Mouse (Mus musculus): ENCODE data around the gene Cxcr1. TPM values are rescaled to one million over a fixed set of nuclear protein-coding genes. Genes with fewer than 3 reads are reported as not detected.
"Not testable (repeated sequence)": the region's sequence is repeated elsewhere in the genome, so short reads cannot be mapped to it uniquely, and the experiment has no call there.

The Cxcr1 gene
- total RNA-seq, 2 experiments from 2014 or later: not detected

- intact Hi-C loops (cut with DNase I; ENCODE audit: low total_unique reads): no loop called here
- no peak for DNase-seq
Measured at GRCm38 (mm10) chr1:74199046-74199445, 4.6 kb upstream of the Cxcr1 start.

GRCm38 (mm10) chr1:74197726-74198470 lies 3.5 kb upstream of the Cxcr1 start:
- intact Hi-C loops (cut with DNase I; ENCODE audit: low total_unique reads): no loop called here
- no peak for DNase-seq

- no peak for DNase-seq
- intact Hi-C loops (cut with DNase I; ENCODE audit: low total_unique reads): no loop called here
Measured at GRCm38 (mm10) chr1:74196621-74197419, 2.4 kb upstream of the Cxcr1 start.

GRCm38 (mm10) chr1:74195961-74196360 lies 1.5 kb upstream of the Cxcr1 start:
- DNase-seq: no peak
- intact Hi-C loops (cut with DNase I; ENCODE audit: low total_unique reads): no loop called here

GRCm38 (mm10) chr1:74192711-74193110 lies 1.7 kb downstream of the Cxcr1 start:
- intact Hi-C loops (cut with DNase I; ENCODE audit: low total_unique reads): no loop called here
- DNase-seq: no peak

- no peak for DNase-seq
- intact Hi-C loops (cut with DNase I; ENCODE audit: low total_unique reads): no loop called here
Measured at GRCm38 (mm10) chr1:74190471-74190870, 4.0 kb downstream of the Cxcr1 start.

GRCm38 (mm10) chr1:74183006-74183405 lies 11.4 kb downstream of the Cxcr1 start:
- no peak for DNase-seq
- intact Hi-C loops (cut with DNase I; ENCODE audit: low total_unique reads): no loop called here

- DNase-seq: no peak
- intact Hi-C loops (cut with DNase I; ENCODE audit: low total_unique reads): no loop called here
Measured at GRCm38 (mm10) chr1:74181462-74181861, 13.0 kb downstream of the Cxcr1 start.

- no peak for DNase-seq
- intact Hi-C loops (cut with DNase I; ENCODE audit: low total_unique reads): no loop called here
Measured at GRCm38 (mm10) chr1:74179624-74180408, 14.6 kb downstream of the Cxcr1 start.

- intact Hi-C loops (cut with DNase I; ENCODE audit: low total_unique reads): no loop called here
- no peak for DNase-seq
Measured at GRCm38 (mm10) chr1:74178618-74179017, 15.8 kb downstream of the Cxcr1 start.

- no peak for DNase-seq
- intact Hi-C loops (cut with DNase I; ENCODE audit: low total_unique reads): no loop called here
Measured at GRCm38 (mm10) chr1:74175731-74176130, 18.7 kb downstream of the Cxcr1 start.

GRCm38 (mm10) chr1:74172722-74173121 lies 21.7 kb downstream of the Cxcr1 start:
- intact Hi-C loops (cut with DNase I; ENCODE audit: low total_unique reads): no loop called here
- DNase-seq: no peak

- no peak for DNase-seq
- intact Hi-C loops (cut with DNase I; ENCODE audit: low total_unique reads): no loop called here
Measured at GRCm38 (mm10) chr1:74169721-74170120, 24.7 kb downstream of the Cxcr1 start.

- intact Hi-C loops (cut with DNase I; ENCODE audit: low total_unique reads): no loop called here
Measured at GRCm38 (mm10) chr1:74167136-74167535, 27.3 kb downstream of the Cxcr1 start.

GRCm38 (mm10) chr1:74160036-74160435 lies 34.4 kb downstream of the Cxcr1 start:
- DNase-seq: no peak
- intact Hi-C loops (cut with DNase I; ENCODE audit: low total_unique reads): no loop called here

More at GRCm38 (mm10) chr1:74167136-74167535, 27.3 kb downstream of the Cxcr1 start:
- no peak for DNase-seq

GRCm38 (mm10) chr1:74159613-74160012 lies 34.8 kb downstream of the Cxcr1 start:
- DNase-seq; intact Hi-C loops (cut with DNase I; ENCODE audit: low total_unique reads): not testable (repeated sequence)

- intact Hi-C loops (cut with DNase I; ENCODE audit: low total_unique reads): no loop called here
- no peak for DNase-seq
Measured at GRCm38 (mm10) chr1:74156381-74156910, 38.0 kb downstream of the Cxcr1 start.

GRCm38 (mm10) chr1:74155435-74156012 lies 38.9 kb downstream of the Cxcr1 start:
- intact Hi-C loops (cut with DNase I; ENCODE audit: low total_unique reads): no loop called here

GRCm38 (mm10) chr1:74153461-74154184 lies 40.8 kb downstream of the Cxcr1 start, which contains the start of gene Cxcr2:
Gene Cxcr2, plus strand, starts transcription at chr1:74153989.
- intact Hi-C loops (cut with DNase I; ENCODE audit: low total_unique reads): no loop called here
- DNase-seq: no peak

More at GRCm38 (mm10) chr1:74155435-74156012, 38.9 kb downstream of the Cxcr1 start:
- DNase-seq: no peak

Data from gastrocnemius, postnatal 14 days (tissue).